Mouse (Mus musculus): Measurements from ENCODE around the gene Ccdc173. TPM values are rescaled to one million over a fixed set of nuclear protein-coding genes. Genes with fewer than 3 reads are reported as not detected.

The Ccdc173 gene
- total RNA-seq, 2 experiments from 2014 or later = 2.2 to 2.6 TPM

DNA sequence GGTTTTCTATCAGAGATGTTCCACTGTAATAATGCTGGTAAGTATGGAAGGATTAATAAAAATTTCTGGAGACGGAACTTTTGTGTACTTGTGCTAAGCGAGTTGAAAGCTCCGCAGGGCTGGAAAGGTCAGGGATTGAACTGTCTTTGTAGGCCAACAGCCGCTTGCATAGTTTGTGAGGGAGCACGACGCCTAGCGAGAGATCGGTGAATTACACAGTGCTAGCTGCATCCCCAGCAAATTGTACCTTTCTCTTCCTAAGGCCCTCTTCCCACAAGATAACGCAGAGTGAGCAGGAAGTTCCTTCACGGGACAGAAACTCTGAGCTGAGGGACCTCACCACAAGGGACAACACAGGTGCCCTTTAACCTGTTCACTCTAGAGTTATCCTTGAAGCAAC lies 910 bp upstream of the Ccdc173 start:
- peak; percentile 89 to 91 for DNase-seq (ENCODE audit: low spot score in 2 of 2)

- DNase-seq (ENCODE audit: low spot score in 2 of 2) = no peak
Observed at GRCm38 (mm10) chr2:69788974-69789373, 401 bp downstream of the Ccdc173 start.

DNA sequence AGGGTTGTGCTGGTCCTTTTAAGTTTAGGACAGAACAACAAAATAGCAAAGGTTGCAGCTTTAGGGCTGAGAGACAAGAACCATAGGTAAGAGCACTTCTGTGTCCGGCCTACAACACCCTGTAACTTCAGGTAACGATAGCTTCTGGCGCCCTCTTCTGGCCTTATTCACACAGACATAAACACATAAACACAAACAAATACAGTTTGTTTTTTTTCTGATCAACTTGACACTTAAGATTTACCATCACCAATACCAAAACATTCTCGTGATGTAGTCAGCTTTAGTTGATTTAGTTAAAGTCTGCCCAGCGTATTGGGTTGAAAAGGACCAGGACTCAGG lies 10.6 kb downstream of the Ccdc173 start:
- DNase-seq (ENCODE audit: low spot score in 2 of 2) = no peak

- peak; percentile 6 to 29 for DNase-seq (ENCODE audit: low spot score in 2 of 2)
Observed at GRCm38 (mm10) chr2:69777985-69778835, 11.2 kb downstream of the Ccdc173 start.

DNA sequence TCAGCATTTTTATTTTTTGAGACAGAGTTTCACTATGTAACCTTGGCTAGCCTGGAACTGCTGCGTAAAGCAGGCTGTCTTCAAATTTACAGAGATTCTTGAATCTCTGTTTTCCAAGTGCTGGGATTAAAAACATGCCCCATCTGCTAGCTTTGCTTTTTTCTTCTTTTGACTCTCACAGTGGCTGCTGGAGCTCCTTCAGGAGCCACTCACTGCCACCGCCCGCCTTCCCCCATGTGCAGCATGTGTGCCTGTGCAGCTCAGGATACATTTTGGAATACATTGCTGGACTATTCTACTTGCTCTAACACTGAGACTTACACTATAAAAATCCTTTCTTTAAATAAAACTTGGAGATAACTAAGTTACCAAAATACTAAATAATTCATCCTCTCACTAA lies 16.0 kb downstream of the Ccdc173 start:
- DNase-seq (ENCODE audit: low spot score in 2 of 2) = peak in 1 of 2 experiments; percentile 34

DNA sequence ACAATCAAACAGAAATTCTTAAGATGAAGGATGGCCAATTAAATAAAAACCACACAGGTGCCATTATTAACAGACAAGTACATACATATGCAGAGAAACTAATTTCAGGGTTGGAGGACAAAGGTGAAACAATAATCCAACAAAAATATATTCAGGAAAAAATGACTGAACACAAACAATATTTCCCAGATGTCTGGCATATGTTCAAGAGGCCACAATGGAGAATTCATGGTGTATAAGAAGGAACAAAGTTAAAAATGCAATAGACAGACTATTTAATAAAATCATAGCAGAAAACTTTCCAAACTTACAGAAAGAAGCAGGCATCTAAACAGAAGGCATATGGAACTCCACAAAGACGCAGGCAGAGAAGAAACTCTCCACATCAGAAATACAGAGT lies 24.7 kb downstream of the Ccdc173 start:
- no peak for DNase-seq (ENCODE audit: low spot score in 2 of 2)

GRCm38 (mm10) chr2:69763340-69763739 lies 26.0 kb downstream of the Ccdc173 start:
- no peak for DNase-seq (ENCODE audit: low spot score in 2 of 2)

- DNase-seq (ENCODE audit: low spot score in 2 of 2) = no peak
Observed at GRCm38 (mm10) chr2:69760980-69761379, 28.4 kb downstream of the Ccdc173 start.

DNA sequence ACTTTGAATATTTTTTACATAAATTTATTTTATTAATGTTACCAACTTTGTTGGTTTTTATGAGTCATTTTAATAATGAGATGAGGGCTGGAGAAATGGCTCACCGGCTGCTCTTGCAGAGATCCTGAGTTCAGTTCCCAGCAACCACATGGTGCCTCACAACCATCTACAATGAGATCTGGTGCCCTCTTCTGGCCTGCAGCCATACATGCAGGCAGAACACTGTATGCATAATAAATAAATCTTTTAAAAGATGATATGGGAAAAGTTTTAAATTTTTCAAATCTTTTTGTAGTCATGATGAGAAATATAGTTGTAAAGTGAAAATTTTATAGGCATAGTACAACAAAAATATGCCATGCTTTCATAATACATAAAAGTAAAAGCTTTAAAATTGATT lies 44.3 kb downstream of the Ccdc173 start:
- DNase-seq (ENCODE audit: low spot score in 2 of 2) = no peak

- DNase-seq (ENCODE audit: low spot score in 2 of 2) = no peak
Observed at GRCm38 (mm10) chr2:69723519-69723825, 65.9 kb downstream of the Ccdc173 start.

DNA sequence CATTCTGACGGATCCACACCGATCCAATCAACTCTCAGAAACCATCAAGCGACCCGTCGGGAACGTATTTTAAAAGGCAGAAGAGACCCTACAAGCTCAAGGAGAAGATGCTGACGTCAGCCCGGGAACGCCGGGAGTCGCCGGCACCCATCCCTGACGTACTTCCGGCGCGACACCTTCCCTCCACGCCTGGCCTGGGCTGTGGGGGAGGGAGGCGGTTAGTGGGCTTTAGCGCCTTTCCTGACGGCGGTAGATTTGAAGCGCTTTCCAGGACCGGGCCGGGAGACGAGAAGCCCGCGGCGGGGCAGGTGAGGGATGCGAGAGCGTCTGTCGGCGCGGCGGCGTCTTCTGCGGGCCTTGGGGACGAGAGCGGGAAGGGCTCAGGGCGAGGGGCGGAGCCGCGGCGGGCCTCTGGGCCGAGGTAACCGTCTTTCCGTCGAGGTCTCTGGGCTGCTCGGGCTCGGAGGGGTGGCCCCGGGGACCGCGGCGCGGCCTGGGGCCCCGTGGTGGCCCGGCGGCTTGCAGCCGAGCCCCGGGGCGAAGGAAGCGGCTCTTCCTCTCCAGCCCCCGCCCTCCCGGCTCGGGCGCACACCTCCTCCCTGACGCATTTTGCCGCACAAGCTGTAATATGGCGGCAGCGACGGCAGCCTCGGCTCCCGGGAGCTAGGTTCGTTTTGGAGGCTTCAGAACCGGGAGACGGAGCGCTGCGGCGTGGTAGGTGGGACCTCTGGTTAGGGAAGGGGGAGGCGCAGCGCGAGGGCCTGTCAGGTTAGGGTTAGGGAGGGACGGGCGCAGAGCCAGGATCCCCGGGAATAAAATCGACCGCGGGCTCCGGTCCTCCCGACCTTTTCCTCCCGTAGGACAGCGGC lies 66.5 kb downstream of the Ccdc173 start:
- DNase-seq (ENCODE audit: low spot score in 2 of 2) = peak; percentile 95 to 96

GRCm38 (mm10) chr2:69722273-69722649 lies 67.1 kb downstream of the Ccdc173 start, which contains the start of gene Ppig:
Ppig (plus strand) TSS chr2:69722545.
- no peak for DNase-seq (ENCODE audit: low spot score in 2 of 2)

- DNase-seq (ENCODE audit: low spot score in 2 of 2) = no peak
Observed at GRCm38 (mm10) chr2:69719121-69719520, 70.3 kb downstream of the Ccdc173 start.

GRCm38 (mm10) chr2:69716483-69716882 lies 72.9 kb downstream of the Ccdc173 start:
- no peak for DNase-seq (ENCODE audit: low spot score in 2 of 2)

DNA sequence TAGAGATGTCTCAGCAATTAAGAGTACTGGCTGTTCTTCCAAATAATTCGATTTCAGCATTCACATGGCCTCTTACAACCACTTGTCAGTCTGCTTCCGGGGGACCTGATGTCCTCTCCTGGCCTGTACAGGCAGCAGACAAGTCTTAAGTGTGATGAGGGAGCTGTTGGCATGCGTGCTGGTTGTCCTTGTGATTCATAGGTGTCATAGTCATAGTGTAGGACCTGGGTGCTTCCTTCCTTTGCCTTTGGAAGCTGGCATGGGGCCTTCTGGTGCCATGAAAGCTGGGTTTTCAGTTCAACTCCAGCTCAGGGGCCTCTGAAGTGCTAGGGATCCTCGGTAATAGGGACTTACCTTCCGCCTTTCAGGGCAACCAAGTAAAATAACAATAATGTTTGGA lies 75.2 kb downstream of the Ccdc173 start:
- DNase-seq (ENCODE audit: low spot score in 2 of 2) = no peak

DNA sequence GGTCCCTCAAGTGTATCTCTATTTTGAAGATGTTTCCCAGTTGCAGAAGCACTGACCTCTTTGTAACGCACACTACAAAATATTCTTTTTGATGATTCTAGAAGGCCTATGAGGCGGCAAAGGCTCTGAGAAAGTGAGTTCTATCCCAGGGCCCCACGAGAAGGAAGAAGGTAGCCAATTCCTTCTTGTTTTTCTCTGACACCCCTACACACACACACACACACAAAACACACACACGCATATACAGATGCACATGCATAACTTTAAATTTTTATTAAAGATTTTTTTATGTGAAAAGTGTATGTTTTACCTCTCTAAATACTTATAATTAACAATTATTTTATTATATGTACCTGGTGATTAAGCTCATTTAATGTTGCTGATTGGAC lies 75.8 kb downstream of the Ccdc173 start:
- no peak for DNase-seq (ENCODE audit: low spot score in 2 of 2)

DNA sequence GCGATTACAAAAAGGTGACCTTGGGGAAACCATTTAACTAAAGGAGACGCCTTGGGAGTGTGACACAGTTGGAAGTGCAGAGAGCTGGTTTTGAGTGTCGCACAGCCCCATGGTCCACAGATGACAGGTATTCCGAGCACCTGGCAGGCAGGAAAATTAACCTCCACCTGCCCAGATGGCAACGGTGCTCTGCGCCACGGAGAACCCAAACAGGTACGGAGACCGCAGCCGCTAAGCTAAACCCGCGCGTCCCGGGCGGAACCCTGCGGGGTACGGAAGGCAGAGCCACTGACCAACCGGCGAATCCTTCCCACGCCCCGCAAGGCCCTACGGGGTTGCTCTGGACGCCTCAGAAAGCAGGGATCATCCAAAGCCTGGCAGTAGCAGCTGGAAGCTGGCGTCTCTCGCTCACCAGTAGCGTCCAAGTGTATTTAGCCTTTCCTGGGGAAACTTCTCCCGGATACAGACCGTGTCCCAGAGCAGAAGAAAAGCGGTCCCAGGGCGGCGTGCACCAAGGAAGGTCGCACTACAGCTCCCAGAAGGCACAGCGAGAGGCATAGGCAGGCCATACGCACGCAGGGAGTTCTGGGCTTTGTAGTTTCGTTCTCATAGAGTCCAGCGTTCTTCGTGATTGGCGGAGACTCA lies 76.3 kb downstream of the Ccdc173 start, which contains the start of gene Fastkd1:
Fastkd1 (minus strand) TSS at position 536 of the 645 bp plus-strand sequence.
- DNase-seq (ENCODE audit: low spot score in 2 of 2) = peak; percentile 84 to 92

- peak; percentile 22 to 27 for DNase-seq (ENCODE audit: low spot score in 2 of 2)
Observed at GRCm38 (mm10) chr2:69712171-69712570, 77.2 kb downstream of the Ccdc173 start.

Measured in left cerebral cortex, adult 18-20 months (tissue).